Mouse (Mus musculus): ENCODE data around the gene Ldlrad3. TPM values are rescaled to one million over a fixed set of nuclear protein-coding genes. Genes with fewer than 3 reads are reported as not detected.
A peak's percentile ranks its signal among the peaks of the same experiment; 100 is the strongest.

Ldlrad3 gene
- total and polyA plus RNA-seq, 3 experiments = 3.5 to 6.1 TPM; not detected in 1

DNA sequence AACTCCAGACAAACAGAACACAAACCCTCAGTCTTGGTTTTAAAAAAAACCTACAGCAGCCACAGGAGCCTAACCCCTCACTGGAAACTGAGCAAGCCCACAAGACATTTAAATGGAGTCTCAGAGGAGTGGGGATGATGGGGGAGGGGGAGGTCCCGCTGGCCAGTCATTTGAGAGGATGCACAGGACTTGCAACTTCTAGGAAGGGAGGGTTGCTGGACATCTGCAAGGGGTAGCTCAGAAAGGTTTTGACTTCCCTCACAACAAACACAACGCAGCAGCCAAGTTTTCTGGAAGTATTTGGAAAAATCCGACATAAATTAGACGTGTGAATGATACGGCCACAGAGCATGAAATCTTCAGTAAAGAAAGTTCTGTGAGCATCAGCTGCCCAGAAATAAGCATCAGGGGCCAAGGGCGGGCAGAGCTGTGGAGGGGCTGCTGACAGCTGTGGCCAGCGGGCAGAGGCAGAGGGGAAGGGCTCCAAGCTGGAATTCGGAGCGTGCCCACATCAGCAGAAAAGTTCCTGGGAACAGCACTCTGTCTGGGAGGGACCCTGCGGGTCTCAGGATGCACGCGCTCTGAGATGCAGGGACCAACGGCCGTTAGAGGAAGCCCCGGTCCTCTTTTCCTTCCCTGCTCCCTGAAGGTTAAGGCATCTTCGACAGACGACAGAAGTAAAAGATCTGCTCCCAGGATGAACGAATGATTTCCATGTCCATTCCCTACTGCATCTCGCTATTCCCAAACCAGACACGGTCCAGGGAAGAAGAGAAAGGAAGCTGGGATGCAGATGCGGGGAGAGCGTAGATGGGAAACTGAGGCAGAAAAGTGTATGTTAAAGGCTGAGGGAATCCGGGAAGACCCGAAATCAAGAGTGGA lies 875 bp downstream of the Ldlrad3 start:
- Histone ChIP-seq H3K4me3 (ENCODE audit: control insufficient read depth in 1 of 2, insufficient read depth in 1 of 2, low read depth in 2 of 2, low read length in 2 of 2) (peak overlapping the region; percentile 46 to 70), H3K27me3 (ENCODE audit: control insufficient read depth in 1 of 2, insufficient read depth in 2 of 2, low read length in 2 of 2) (no peaks in the 10 kb centered on the region), H3K79me2 (ENCODE audit: control insufficient read depth, insufficient read depth, low read length, poor library complexity) (no peaks in the 10 kb centered on the region; the same call in 1 of the 2 replicates), H3K9me3 (replicated peaks; ENCODE audit: insufficient read depth, low read length) (no peaks in the 10 kb centered on the region), H3K36me3 (ENCODE audit: control insufficient read depth in 1 of 2, insufficient read depth in 2 of 2, low read length in 2 of 2) (peaks cover 0 to 4% of the 10 kb centered on the region in 2 experiments; a peak in 1 of 4 replicates), H3K9ac (ENCODE audit: control insufficient read depth, low read depth, low read length, poor library complexity, severe bottlenecking) (peak overlapping the region; percentile 95), H3K4me1 (ENCODE audit: control insufficient read depth in 1 of 2, insufficient read depth in 2 of 2, low read length in 2 of 2) (peaks cover 3 to 4% of the 10 kb centered on the region in 2 experiments; a peak in 2 of 4 replicates), H3K27ac (ENCODE audit: control insufficient read depth, low read depth, low read length) (no peak overlapping the region)
- TF ChIP-seq POLR2AphosphoS5 (IDR thresholded peaks at IDR 0.05; ENCODE audit: borderline replicate concordance, low read depth, low read length) (no peak), USF2 (IDR thresholded peaks at IDR 0.05; ENCODE audit: borderline replicate concordance in 1 of 2, insufficient read depth in 1 of 2, low read depth in 1 of 2, low read length in 2 of 2) (no peak), SIN3A (IDR thresholded peaks at IDR 0.05; ENCODE audit: low read length) (no peak), ELF1 (IDR thresholded peaks at IDR 0.05; ENCODE audit: low read depth, low read length) (no peak), ZC3H11A (IDR thresholded peaks at IDR 0.05; ENCODE audit: low read depth, low read length) (no peak), MAFK (IDR thresholded peaks at IDR 0.05; ENCODE audit: borderline replicate concordance, low read depth, low read length) (no peak), GABPA (IDR thresholded peaks at IDR 0.05; ENCODE audit: low read depth, low read length) (no peak), CTCF (IDR thresholded peaks at IDR 0.05 in 2 of 3, conservative IDR thresholded peaks at IDR 0.05 in 1 of 3; ENCODE audit: control insufficient read depth in 1 of 3, insufficient read depth in 1 of 3, low read depth in 2 of 3, low read length in 3 of 3, poor library complexity in 1 of 3, severe bottlenecking in 1 of 3) (no peak)
- DNase-seq (ENCODE audit: low read depth, low spot score) = no peak

DNA sequence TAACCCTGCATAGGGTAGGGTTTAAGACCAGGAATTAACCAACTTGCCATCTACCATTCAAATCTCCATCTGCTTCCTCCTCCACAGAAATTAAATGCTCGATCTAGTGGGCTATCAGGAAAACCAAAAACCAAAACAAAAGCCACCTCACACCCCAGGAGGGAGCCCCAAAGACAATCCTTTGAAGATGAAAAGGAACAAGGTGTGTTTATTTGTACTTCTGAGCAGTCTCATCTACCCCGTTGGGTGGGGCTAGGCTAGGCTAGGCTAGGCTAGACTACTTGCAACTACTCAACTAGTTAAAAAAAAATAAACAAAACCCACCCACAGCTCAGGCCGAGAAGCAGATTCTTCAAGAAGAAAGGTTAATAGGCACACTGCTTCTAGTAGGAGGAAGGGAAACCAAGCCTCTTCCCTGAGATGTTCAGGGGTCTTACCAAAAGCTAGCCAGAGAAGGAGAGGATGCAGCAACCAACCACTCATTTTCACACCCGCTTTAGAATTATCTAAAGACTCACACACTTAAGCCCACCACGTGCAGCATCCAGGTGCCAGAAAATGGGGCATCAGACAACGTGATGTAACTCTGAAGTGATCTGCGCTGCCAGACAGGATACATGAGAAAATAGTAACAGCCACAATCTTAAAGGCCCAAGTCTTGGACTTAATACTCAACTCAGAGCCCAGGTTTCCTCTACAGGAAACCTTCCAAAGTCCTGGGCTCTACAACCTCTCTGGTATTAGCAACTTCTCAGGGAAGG lies 2.3 kb downstream of the Ldlrad3 start:
- Histone ChIP-seq H3K9me3 (replicated peaks; ENCODE audit: insufficient read depth, low read length) (no peaks in the 10 kb centered on the region), H3K9ac (ENCODE audit: control insufficient read depth, low read depth, low read length, poor library complexity, severe bottlenecking) (no peak overlapping the region), H3K79me2 (ENCODE audit: control insufficient read depth, insufficient read depth, low read length, poor library complexity) (no peaks in the 10 kb centered on the region; the same call in 1 of the 2 replicates), H3K4me1 (ENCODE audit: control insufficient read depth in 1 of 2, insufficient read depth in 2 of 2, low read length in 2 of 2) (peaks cover 3 to 4% of the 10 kb centered on the region in 2 experiments; a peak in 2 of 4 replicates), H3K27ac (ENCODE audit: control insufficient read depth, low read depth, low read length) (no peak overlapping the region), H3K27me3 (ENCODE audit: control insufficient read depth in 1 of 2, insufficient read depth in 2 of 2, low read length in 2 of 2) (no peaks in the 10 kb centered on the region), H3K36me3 (ENCODE audit: control insufficient read depth in 1 of 2, insufficient read depth in 2 of 2, low read length in 2 of 2) (peaks cover 0 to 4% of the 10 kb centered on the region in 2 experiments; a peak in 1 of 4 replicates), H3K4me3 (ENCODE audit: control insufficient read depth in 1 of 2, insufficient read depth in 1 of 2, low read depth in 2 of 2, low read length in 2 of 2) (no peak overlapping the region)
- no peak for DNase-seq (ENCODE audit: low read depth, low spot score)
- TF ChIP-seq HCFC1 (IDR thresholded peaks at IDR 0.05; ENCODE audit: low read depth, low read length) (no peak), MYB (IDR thresholded peaks at IDR 0.05; ENCODE audit: low read depth, low read length) (no peak), TAL1 (IDR thresholded peaks at IDR 0.05; ENCODE audit: low read length) (no peak), TBP (IDR thresholded peaks at IDR 0.05; ENCODE audit: low read depth, low read length) (no peak), E2F4 (IDR thresholded peaks at IDR 0.05; ENCODE audit: borderline replicate concordance, low read depth, low read length) (no peak), BHLHE40 (IDR thresholded peaks at IDR 0.05; ENCODE audit: borderline replicate concordance, low read depth, low read length) (no peak), TCF12 (IDR thresholded peaks at IDR 0.05; ENCODE audit: low read depth, low read length) (no peak)
